Mouse (Mus musculus) ES-Bruce4 (cell line): ENCODE measurements around the gene Ddx3x. TPM values are rescaled to one million over a fixed set of nuclear protein-coding genes. Genes with fewer than 3 reads are reported as not detected.
A peak's percentile ranks its signal among the peaks of the same experiment; 100 is the strongest.
"Not testable (repeated sequence)": the region's sequence is repeated elsewhere in the genome, so short reads cannot be mapped to it uniquely, and the experiment has no call there.

Experiments used
- H3K27ac ChIP-seq: 2 replicates; pipeline ENCODE4 v1.5.1; 2012; ENCODE audit warnings: low read length, inconsistent platforms; ENCODE audit not compliant: insufficient read depth
- H3K27me3 ChIP-seq: 2 replicates; pipeline ENCODE4 v1.6.1; 2012; ENCODE audit warnings: mild to moderate bottlenecking, low read length, inconsistent platforms; ENCODE audit not compliant: control insufficient read depth, poor library complexity, insufficient read depth, severe bottlenecking
- H3K36me3 ChIP-seq: 2 replicates; pipeline ENCODE4 v1.6.1; 2012; ENCODE audit warnings: inconsistent platforms, mild to moderate bottlenecking, low read length, moderate library complexity; ENCODE audit not compliant: control insufficient read depth, poor library complexity, insufficient read depth, severe bottlenecking
- H3K4me1 ChIP-seq: one replicate; pipeline ENCODE4 v1.8.1; 2011; ENCODE audit warnings: low read length; ENCODE audit not compliant: control insufficient read depth, insufficient read depth
- H3K4me3 ChIP-seq: 2 replicates; pipeline ENCODE4 v1.5.1; 2011; ENCODE audit warnings: low read depth, mild to moderate bottlenecking, low read length
- H3K9ac ChIP-seq: 2 replicates; pipeline ENCODE4 v1.6.1; 2012; ENCODE audit warnings: low read depth, mild to moderate bottlenecking, inconsistent platforms; ENCODE audit not compliant: poor library complexity, severe bottlenecking
- H3K9me3 ChIP-seq: replicated peaks from 2 replicates; pipeline ENCODE4 v1.6.1; 2012; ENCODE audit warnings: mild to moderate bottlenecking, low read length, inconsistent platforms; ENCODE audit not compliant: control insufficient read depth, poor library complexity, insufficient read depth, severe bottlenecking
- CTCF ChIP-seq: IDR thresholded peaks from one replicate; pipeline ENCODE4 v1.8.1; 2011; ENCODE audit warnings: low read depth, low read length
- EP300 ChIP-seq: IDR thresholded peaks from 2 replicates; pipeline ENCODE4 v1.6.1; 2011; ENCODE audit warnings: low read depth, low read length; ENCODE audit not compliant: insufficient read depth
- POLR2A ChIP-seq: IDR thresholded peaks from one replicate; pipeline ENCODE4 v1.8.1; 2011; ENCODE audit warnings: low read length; ENCODE audit not compliant: insufficient read depth
- polyA plus RNA-seq: library from polyadenylated mRNA; stranded (reverse); fragments of >200 nt; gene quantifications from 2 replicates; pipeline ENCODE4 v1.2.4, GENCODE M21; 2011; ENCODE audit warnings: low read depth; ENCODE audit not compliant: missing spikeins, insufficient read depth, insufficient read length

The Ddx3x gene
- polyA plus RNA-seq, 1 experiment = 486 TPM

DNA sequence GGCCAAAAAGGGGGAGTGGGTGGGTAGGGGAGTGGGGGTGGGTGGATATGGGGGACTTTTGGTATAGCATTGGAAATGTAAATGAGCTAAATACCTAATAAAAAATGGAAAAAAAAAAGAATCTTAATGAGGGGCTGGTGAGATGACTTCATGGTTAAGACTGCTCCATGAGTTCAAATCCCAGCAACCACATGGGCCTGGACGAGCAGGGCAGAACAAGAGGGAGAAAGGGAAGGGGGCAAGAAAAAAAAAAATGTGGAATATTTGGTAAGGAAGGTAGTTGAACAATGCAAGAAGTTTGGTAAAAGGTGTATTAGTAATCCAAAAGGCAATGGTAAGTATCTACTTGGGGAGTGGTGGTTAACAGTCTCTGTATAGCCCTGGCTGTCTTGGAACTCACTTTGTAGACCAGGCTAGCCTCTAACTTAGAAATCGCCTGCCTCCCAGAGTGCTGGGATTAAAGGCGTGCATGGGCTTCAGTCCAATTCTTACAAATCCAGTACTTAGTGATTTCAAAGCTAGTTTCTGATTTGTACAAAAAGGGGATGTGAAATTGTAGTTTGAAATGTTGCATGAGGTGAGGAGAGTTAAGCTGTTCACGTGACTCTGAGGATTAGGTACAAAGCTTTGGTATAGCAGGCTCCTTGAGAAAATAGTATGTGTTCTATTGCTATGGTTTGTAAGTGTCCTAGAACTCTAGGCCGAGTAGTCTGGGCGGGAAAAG is 13.9 kb downstream of the Ddx3x start:
- TF ChIP-seq POLR2A (no peak), CTCF (no peak), EP300 (no peak)
- Histone ChIP-seq H3K9ac (no peak overlapping the region), H3K27me3 (no peaks in the 10 kb centered on the region), H3K4me3 (no peak overlapping the region), H3K27ac (peak overlapping the region; percentile 92; the same call in 1 of the 2 replicates), H3K4me1 (no peaks in the 10 kb centered on the region), H3K9me3 (no peaks in the 10 kb centered on the region), H3K36me3 (peaks cover 24% of the 10 kb centered on the region)

DNA sequence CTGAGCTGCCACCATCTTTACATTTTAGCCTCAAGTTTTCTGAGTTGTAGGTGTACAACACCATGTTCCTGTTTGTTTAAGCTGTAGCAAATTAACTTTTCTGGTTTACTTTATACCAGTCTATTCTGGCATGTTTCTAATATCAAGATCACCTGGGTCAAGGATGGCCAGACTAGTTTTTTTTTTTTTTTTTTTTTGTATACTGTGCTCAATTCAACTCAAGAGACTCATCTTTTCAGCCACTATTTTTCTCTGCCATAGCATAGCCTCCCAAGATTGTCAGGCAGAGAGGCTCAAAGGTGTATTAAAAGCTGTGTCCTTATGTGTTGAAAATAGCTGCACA is 14.4 kb downstream of the Ddx3x start:
- TF ChIP-seq CTCF = no peak
- no peak for TF ChIP-seq EP300
- no peak for TF ChIP-seq POLR2A

DNA sequence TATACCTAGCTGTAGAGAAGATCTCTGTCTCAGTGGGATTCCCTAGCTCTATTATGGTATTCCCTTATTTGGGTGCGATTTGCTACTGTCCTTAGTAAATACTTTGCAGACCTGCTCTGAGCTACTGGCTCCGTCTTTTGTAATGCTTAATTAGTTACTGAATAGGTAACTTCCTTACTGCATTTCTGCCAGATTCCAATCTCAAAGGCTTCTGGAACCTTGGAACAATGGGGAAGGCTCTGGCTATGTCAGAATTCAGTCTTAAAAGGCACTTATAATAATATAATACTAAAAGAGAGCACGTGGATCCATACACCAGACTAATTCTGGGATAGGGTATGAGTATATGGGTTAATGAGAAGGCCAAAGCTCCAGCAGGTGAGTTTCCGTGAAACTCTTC is 15.5 kb downstream of the Ddx3x start:
- H3K9ac ChIP-seq, H3K9me3 ChIP-seq, H3K4me1 ChIP-seq, H3K27me3 ChIP-seq, H3K4me3 ChIP-seq: not testable (repeated sequence)
- Histone ChIP-seq H3K27ac (peak overlapping the region; percentile 97), H3K36me3 (peaks cover 10% of the 10 kb centered on the region)

More for the DNA sequence above, 14.4 kb downstream of the Ddx3x start:
- no peaks in the 10 kb centered on the region for H3K4me1 ChIP-seq
- no peaks in the 10 kb centered on the region for H3K9me3 ChIP-seq
- peaks cover 20% of the 10 kb centered on the region for H3K36me3 ChIP-seq
- H3K4me3 ChIP-seq = no peak overlapping the region
- peak overlapping the region; percentile 44; the same call in 1 of the 2 replicates for H3K9ac ChIP-seq
- H3K27ac ChIP-seq = peak overlapping the region; percentile 92
- H3K27me3 ChIP-seq = no peaks in the 10 kb centered on the region

DNA sequence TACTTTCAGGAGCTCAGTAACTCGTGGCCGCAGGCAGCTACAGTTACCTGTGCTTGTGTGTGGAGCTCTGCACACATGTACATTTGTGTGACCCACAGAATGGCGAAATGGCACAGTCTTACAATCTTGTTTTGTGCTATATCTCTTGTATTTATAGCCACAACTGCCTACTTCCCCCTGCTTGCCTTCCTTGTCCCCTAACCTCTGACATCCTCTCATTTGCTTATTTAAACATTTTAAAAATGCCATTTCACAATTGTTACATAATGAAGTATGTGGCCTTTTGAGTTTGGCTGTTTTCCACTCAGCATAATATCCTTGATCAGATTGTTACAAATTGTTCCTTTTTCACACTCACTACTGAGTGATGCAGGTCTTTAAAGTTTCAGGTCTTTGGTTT is 25.4 kb downstream of the Ddx3x start:
- TF ChIP-seq CTCF (no peak), EP300 (no peak), POLR2A (no peak)
- Histone ChIP-seq H3K4me3 (no peak overlapping the region), H3K9me3 (peaks cover 2% of the 10 kb centered on the region; the same call in 1 of the 2 replicates), H3K36me3 (no peaks in the 10 kb centered on the region), H3K9ac (no peak overlapping the region), H3K27ac (no peak overlapping the region), H3K27me3 (no peaks in the 10 kb centered on the region), H3K4me1 (no peaks in the 10 kb centered on the region)

DNA sequence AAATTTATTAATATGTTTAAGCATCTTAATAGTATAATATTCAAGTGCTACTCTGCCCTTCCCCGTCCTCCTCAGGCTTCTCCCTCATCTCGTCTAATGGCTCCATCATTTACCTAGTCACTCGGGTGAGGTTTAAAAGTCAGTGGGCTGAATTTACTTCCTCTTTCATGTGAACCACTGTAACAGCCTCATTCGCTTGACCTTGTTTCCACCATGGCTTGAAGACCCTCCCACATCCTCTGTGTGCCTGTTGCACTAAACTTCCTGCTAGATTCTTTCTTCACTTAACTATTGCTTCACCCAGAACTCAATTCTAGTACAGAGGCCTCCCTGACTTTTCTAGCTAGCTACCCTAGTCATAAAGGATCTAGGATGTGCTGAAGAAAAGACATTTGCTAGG is 30.6 kb downstream of the Ddx3x start:
- H3K4me1 ChIP-seq = no peaks in the 10 kb centered on the region
- H3K27ac ChIP-seq = no peak overlapping the region
- no peaks in the 10 kb centered on the region for H3K9me3 ChIP-seq
- no peaks in the 10 kb centered on the region for H3K36me3 ChIP-seq
- H3K27me3 ChIP-seq = no peaks in the 10 kb centered on the region
- TF ChIP-seq POLR2A = no peak
- TF ChIP-seq CTCF = no peak
- TF ChIP-seq EP300 = no peak
- no peak overlapping the region for H3K4me3 ChIP-seq
- H3K9ac ChIP-seq = no peak overlapping the region

DNA sequence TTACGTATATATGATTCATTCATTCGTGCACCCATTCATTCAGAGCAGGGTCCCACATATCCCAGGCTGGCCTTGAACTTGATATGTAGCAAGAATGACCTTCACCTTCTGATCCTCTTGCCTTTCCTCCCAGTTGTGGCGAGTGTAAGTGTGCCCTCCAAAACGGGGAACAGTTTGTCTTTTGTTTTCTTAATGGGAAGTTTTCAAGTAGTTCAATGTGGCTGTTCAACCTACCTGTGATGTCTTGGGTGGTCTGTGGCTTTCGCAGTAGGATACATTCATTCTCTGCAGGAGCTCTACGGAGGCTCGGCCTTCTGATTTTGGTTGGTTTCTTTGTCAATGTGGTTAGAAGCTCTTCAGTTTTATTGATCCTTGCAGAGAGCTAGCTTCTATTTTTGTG is 48.8 kb downstream of the Ddx3x start:
- Histone ChIP-seq H3K36me3 (no peaks in the 10 kb centered on the region), H3K4me1 (no peaks in the 10 kb centered on the region), H3K4me3 (no peak overlapping the region), H3K27ac (no peak overlapping the region), H3K9me3 (no peaks in the 10 kb centered on the region), H3K27me3 (no peaks in the 10 kb centered on the region), H3K9ac (no peak overlapping the region)
- no peak for TF ChIP-seq CTCF

Other genes starting within 250 kb of the Ddx3x start
- gene Usp9x, start 209.5 kb upstream of the Ddx3x start, polyA plus RNA-seq = 335 and 375 TPM in 2 replicates
- gene Nyx, start 185.1 kb downstream of the Ddx3x start, polyA plus RNA-seq = not detected in 2 replicates